Mouse (Mus musculus): ENCODE results near the gene 5330417H12Rik.

5330417H12Rik gene

DNA sequence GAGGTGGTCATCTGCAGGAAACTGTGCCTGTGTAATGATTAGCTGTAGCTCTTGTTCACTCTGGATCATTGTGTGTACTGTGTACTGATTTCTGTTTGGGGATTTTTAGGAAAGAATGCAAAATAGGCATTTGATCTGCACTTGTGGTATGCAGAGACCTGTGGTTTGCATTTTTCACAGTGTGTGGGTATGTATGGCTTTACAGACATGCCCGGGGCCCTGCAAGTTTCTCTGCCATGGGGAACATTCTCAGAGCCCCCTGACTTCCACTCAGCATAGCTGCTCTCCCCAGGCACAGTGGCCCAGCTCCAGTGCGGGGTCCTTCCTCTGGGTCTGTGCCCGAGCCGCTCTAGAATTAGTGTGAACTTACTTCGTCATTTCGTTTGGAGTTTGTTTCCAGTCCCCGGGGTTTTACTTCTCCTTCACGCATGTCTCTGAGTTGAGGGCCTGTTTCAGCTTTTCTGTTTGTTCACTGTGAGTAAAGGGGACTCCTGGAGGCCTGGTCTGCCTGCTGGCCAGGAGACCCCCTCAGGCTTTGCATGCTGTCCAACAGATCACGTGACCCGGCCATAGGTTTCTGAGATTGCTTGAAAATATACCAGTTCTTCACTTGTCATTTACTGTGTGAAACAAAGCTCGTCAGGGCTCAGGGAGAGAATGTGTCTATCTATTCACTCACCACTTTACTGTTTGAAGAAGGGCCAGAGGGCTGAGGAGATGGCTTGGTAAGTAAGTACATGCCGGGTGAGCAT lies 24.2 kb upstream of the 5330417H12Rik start:
- TF ChIP-seq GATA4 (IDR thresholded peaks at IDR 0.05; ENCODE audit: insufficient replicate concordance, low read length) = no peak

DNA sequence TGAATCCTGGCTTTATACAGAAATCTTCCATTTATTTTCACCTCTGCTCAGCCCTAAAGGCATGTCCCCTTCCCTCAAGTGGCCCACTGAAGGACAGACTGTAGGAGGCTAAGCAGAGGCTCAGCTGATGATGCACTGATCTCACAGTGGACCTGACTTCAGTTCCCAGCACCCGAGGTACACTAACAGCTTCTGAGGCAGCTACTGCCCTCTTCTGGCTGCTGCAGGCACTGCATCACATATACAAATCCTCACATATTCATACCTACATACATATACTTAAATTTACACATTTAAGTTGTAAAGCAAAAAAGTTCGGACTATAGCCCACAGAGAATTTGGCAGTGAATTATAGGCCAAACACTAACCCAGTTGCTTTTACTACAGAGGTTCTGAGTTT lies 20.0 kb upstream of the 5330417H12Rik start:
- no peak for TF ChIP-seq GATA4 (IDR thresholded peaks at IDR 0.05; ENCODE audit: insufficient replicate concordance, low read length)

- no peak for TF ChIP-seq GATA4 (IDR thresholded peaks at IDR 0.05; ENCODE audit: insufficient replicate concordance, low read length)
Observed at GRCm38 (mm10) chr7:107642586-107643275, 17.8 kb upstream of the 5330417H12Rik start.

DNA sequence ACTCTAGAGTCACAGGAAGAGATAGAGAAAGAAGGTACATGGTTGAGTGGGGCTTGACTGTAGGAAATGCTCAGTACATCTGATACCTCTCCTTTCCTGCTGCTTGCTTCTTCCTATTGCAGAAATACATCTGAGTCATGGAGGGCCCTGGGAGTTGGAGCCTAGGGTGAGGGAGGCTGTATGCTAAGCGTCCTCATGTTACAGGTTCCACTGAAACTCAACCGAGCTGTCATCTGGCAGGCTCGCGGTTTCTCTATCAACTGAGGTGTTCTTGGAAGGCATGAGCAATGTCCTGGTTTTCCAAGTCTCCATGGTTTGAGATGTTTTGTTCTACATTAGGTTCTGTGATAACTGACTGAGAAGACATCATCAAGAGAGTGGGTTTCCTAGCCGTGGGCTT lies 13.1 kb upstream of the 5330417H12Rik start:
- no peak for TF ChIP-seq GATA4 (IDR thresholded peaks at IDR 0.05; ENCODE audit: insufficient replicate concordance, low read length)

- no peak for TF ChIP-seq GATA4 (IDR thresholded peaks at IDR 0.05; ENCODE audit: insufficient replicate concordance, low read length)
Observed at GRCm38 (mm10) chr7:107637398-107637797, 12.4 kb upstream of the 5330417H12Rik start.

GRCm38 (mm10) chr7:107633201-107633600 lies 8.2 kb upstream of the 5330417H12Rik start:
- no peak for TF ChIP-seq GATA4 (IDR thresholded peaks at IDR 0.05; ENCODE audit: insufficient replicate concordance, low read length)

- no peak for TF ChIP-seq GATA4 (IDR thresholded peaks at IDR 0.05; ENCODE audit: insufficient replicate concordance, low read length)
Observed at GRCm38 (mm10) chr7:107628383-107628782, 3.4 kb upstream of the 5330417H12Rik start.

- TF ChIP-seq GATA4 (IDR thresholded peaks at IDR 0.05; ENCODE audit: insufficient replicate concordance, low read length) = no peak
Observed at GRCm38 (mm10) chr7:107625781-107626180, 820 bp upstream of the 5330417H12Rik start.

- TF ChIP-seq GATA4 (IDR thresholded peaks at IDR 0.05; ENCODE audit: insufficient replicate concordance, low read length) = no peak
Observed at GRCm38 (mm10) chr7:107624432-107624831, 529 bp downstream of the 5330417H12Rik start.

GRCm38 (mm10) chr7:107620137-107620536 lies 4.8 kb downstream of the 5330417H12Rik start:
- TF ChIP-seq GATA4 (IDR thresholded peaks at IDR 0.05; ENCODE audit: insufficient replicate concordance, low read length) = no peak

DNA sequence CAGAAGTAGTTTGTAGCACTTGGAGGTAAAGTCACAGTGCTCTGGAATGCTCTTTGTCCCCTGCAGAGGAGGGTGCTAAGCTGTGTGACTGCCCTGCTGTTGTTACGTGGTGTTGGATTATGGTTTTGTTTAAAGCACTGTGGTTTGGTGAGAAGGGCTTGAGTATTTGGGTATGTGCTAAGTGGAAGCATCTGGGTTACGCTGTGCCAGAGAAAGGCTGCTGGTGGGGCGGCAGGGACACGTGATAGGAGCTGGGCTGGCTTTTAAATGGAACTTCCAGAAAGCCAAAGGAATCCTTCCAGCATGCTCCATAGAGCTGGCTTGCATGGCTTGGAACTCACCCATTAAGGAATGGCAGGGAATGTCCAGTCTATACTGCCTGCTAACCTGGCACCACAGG lies 5.7 kb downstream of the 5330417H12Rik start:
- TF ChIP-seq GATA4 (IDR thresholded peaks at IDR 0.05; ENCODE audit: insufficient replicate concordance, low read length) = no peak

GRCm38 (mm10) chr7:107618028-107618992 lies 6.7 kb downstream of the 5330417H12Rik start:
- TF ChIP-seq GATA4 (IDR thresholded peaks at IDR 0.05; ENCODE audit: insufficient replicate concordance, low read length) = no peak

DNA sequence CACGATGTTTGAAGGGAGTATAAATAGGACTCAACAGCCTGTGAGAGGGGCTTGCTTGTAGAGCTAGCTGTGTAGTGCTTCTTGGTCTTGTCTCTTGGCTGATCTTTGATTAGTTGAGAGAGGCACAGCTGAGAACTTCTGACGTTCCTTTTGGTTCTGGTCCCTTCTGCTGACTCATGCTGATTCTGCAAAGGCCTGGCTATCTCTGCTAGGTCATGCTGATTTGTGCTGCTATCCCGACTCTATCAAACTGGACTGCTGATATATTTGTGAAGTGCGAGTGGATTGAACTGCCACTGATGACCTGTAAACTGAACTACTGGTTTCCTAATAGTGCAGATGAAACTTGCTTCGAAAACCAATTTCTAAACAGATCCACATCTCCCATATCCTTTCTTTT lies 14.1 kb downstream of the 5330417H12Rik start:
- TF ChIP-seq GATA4 (IDR thresholded peaks at IDR 0.05; ENCODE audit: insufficient replicate concordance, low read length) = peak; percentile 49; the same call in 1 of the 2 replicates

GRCm38 (mm10) chr7:107609622-107610255 lies 15.2 kb downstream of the 5330417H12Rik start:
- no peak for TF ChIP-seq GATA4 (IDR thresholded peaks at IDR 0.05; ENCODE audit: insufficient replicate concordance, low read length)

DNA sequence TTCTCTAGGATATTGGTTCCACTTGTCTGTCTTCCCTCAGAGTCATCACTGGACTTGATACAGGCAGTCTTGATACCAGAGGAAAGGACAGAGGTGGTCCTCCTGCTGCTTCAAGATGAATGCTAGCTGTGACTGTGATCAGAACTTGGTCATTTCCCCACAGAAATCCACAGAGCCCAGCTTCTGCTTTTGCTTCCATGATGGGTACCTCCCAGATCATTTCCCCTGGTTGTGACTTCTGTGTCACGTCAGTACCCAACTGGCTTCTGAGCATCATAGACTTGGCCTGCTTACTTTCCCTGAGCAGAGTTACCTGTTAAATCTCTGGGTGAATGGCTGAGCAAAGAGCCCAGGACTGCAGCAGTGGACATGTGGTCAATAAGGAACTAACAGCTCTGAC lies 17.2 kb downstream of the 5330417H12Rik start:
- no peak for TF ChIP-seq GATA4 (IDR thresholded peaks at IDR 0.05; ENCODE audit: insufficient replicate concordance, low read length)

All from liver, adult (tissue).